Mouse (Mus musculus): ENCODE results near the gene Phgr1. TPM values are rescaled to one million over a fixed set of nuclear protein-coding genes. Genes with fewer than 3 reads are reported as not detected.

Gene Phgr1
- polyA plus RNA-seq, 1 experiment from 2014 or later = not detected

DNA sequence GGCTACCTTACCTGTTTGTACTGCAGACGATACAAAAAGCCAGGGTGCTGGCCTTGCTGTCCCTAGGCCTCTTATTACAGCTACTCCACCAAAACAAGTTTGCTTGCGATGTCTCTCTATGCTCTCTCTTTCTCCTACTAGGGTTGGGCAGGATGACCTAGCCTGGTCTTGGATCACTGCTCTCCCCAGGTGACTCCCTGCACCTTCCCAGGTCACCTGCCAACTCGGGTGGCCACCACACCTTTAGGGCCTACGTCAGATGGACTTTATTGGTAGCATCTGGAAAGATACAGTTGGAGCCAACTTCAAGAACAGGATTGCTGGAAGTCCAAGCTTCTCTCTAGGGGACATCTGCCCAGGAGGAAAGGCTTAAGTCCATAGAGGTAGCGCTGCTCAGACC is 7.7 kb upstream of the Phgr1 start:
- no peak overlapping the region for H3K27ac ChIP-seq (ENCODE audit: low read depth, low read length)
- H3K9me3 ChIP-seq (ENCODE audit: control insufficient read depth, low read length) = no peaks in the 10 kb centered on the region
- no peak for DNase-seq (ENCODE audit: low spot score)
- no peak overlapping the region for H3K9ac ChIP-seq (ENCODE audit: low read length)
- H3K4me2 ChIP-seq (ENCODE audit: low read depth) = no peak overlapping the region
- H3K4me1 ChIP-seq (ENCODE audit: control insufficient read depth, insufficient read depth, low read length) = peaks cover 19% of the 10 kb centered on the region
- 0 out of 2 replicates have a peak, but pooled peaks cover 3% of the 10 kb centered on the region for H3K27me3 ChIP-seq (ENCODE audit: control insufficient read depth, insufficient read depth, low read length)
- H3K36me3 ChIP-seq (ENCODE audit: control insufficient read depth, insufficient read depth, low read length) = no peaks in the 10 kb centered on the region
- no peak overlapping the region for H3K4me3 ChIP-seq (ENCODE audit: low read depth, low read length)
- 87% methylated on average over 5 of the region's 5 CpGs for WGBS
- no peak for ATAC-seq (ENCODE audit: insufficient read depth, low FRiP score, low TSS enrichment)

DNA sequence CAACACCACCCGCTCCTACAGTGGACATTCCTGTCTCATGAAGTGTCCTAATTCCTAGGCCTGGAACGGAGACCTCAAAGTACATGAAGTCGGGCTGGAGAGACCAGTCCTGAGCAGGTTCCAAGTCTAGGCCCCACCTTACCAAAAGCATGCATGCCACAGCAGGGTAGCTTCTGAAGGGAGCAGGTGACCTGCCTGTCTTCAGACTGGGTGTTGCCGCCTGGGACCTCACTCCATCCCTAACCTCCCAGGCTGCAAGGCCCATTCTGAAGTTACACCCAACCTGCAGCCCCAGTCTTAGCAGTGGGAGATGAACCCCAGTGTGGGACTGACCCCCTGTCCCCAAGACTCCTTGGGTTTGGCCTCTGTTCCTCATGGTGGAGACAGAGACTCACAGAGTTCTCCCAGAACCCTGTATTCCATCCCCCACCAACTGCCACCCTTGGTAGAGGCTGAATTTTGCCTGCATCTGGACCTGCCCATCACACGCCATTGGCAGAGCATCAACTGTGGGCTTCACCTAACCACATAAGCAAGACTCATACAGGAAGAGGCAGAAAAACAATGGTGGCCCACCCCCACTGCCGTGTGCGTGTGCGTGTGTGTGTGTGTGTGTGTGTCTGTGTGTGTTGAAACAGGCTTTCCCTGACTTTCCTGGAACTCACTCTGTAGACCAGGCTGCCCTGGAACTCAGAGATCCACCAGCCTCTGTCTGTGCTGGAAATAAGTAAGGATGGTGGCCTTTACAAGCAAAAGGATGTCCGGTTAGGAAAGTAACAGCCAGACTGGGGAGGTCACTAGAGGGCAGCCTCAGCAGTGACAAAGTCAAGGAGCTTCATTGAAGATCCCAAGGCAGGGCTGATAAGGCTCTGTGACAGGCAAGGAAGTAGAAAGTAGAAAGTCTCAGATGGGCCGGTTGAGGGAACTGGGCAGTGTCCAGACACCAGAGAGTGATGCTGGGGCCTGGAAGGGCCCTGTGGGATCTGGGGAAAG is 6.2 kb upstream of the Phgr1 start:
- no peak overlapping the region for H3K4me3 ChIP-seq (ENCODE audit: low read depth, low read length)
- ATAC-seq (ENCODE audit: insufficient read depth, low FRiP score, low TSS enrichment) (no peak), DNase-seq (ENCODE audit: low spot score) (no peak)
- H3K36me3 ChIP-seq (ENCODE audit: control insufficient read depth, insufficient read depth, low read length) = no peaks in the 10 kb centered on the region
- H3K27me3 ChIP-seq (ENCODE audit: control insufficient read depth, insufficient read depth, low read length) = no peaks in the 10 kb centered on the region
- no peak overlapping the region for H3K27ac ChIP-seq (ENCODE audit: low read depth, low read length)
- no peaks in the 10 kb centered on the region for H3K9me3 ChIP-seq (ENCODE audit: control insufficient read depth, low read length)
- 80% methylated on average over 10 of the region's 10 CpGs for WGBS
- no peak overlapping the region for H3K4me2 ChIP-seq (ENCODE audit: low read depth)
- H3K4me1 ChIP-seq (ENCODE audit: control insufficient read depth, insufficient read depth, low read length) = peaks cover 17% of the 10 kb centered on the region
- H3K9ac ChIP-seq (ENCODE audit: low read length) = no peak overlapping the region

DNA sequence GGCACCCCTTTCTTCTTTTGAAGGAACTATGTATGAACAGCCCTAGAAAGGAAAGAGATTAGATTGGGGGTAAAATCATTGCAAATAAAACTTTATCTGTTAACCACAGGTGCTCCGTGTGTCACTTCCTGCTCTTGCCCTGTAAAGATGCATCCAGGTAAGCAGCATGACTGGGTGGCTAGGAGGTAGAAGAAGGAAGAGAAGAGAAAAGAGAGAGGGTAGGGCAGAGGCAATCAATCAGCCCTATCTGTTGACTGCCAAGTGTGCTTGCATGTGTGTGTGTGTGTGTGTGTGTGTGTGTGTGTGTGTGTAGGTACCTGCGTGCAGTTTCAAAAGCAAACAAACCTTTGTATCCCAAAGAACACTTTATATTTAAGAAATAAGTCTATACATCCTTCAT is 2.0 kb downstream of the Phgr1 start:
- Histone ChIP-seq H3K27ac (ENCODE audit: low read depth, low read length) (no peak overlapping the region), H3K9me3 (ENCODE audit: control insufficient read depth, low read length) (no peaks in the 10 kb centered on the region), H3K9ac (ENCODE audit: low read length) (no peak overlapping the region), H3K4me3 (ENCODE audit: low read depth, low read length) (no peak overlapping the region), H3K27me3 (ENCODE audit: control insufficient read depth, insufficient read depth, low read length) (no peaks in the 10 kb centered on the region), H3K4me1 (ENCODE audit: control insufficient read depth, insufficient read depth, low read length) (0 out of 2 replicates have a peak, but pooled peaks cover 3% of the 10 kb centered on the region), H3K4me2 (ENCODE audit: low read depth) (no peak overlapping the region), H3K36me3 (ENCODE audit: control insufficient read depth, insufficient read depth, low read length) (no peaks in the 10 kb centered on the region)
- WGBS = 95% methylated on average over 2 of the region's 2 CpGs
- DNase-seq (ENCODE audit: low spot score) (no peak), ATAC-seq (ENCODE audit: insufficient read depth, low FRiP score, low TSS enrichment) (no peak)

DNA sequence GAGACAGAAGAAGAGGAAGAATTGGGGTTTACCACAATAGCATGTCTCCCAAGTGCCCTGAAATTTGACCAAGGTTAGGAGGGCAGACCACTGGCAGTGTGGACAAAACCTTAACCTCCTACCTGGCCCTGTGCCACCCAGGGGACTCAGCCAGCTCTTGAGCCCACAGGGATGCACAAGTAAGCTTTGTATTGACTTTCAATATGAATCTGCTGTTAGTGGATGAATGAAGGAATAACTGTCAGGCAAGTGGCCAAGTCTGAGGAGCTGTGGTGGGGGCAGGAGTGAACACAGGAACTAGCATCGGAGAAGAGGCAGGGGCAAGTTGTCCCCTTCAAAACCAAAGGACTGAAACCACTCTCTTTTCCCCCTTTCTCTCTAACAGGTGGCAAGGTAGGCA is 2.8 kb downstream of the Phgr1 start:
- ATAC-seq (ENCODE audit: insufficient read depth, low FRiP score, low TSS enrichment) (no peak), DNase-seq (ENCODE audit: low spot score) (no peak)
- H3K27me3 ChIP-seq (ENCODE audit: control insufficient read depth, insufficient read depth, low read length) = 0 out of 2 replicates have a peak, but pooled peaks cover 4% of the 10 kb centered on the region
- no peaks in the 10 kb centered on the region for H3K9me3 ChIP-seq (ENCODE audit: control insufficient read depth, low read length)
- no peak overlapping the region for H3K9ac ChIP-seq (ENCODE audit: low read length)
- H3K4me2 ChIP-seq (ENCODE audit: low read depth) = no peak overlapping the region
- 91% methylated on average over 1 of the region's 1 CpGs for WGBS
- H3K36me3 ChIP-seq (ENCODE audit: control insufficient read depth, insufficient read depth, low read length) = no peaks in the 10 kb centered on the region
- no peak overlapping the region for H3K27ac ChIP-seq (ENCODE audit: low read depth, low read length)
- no peak overlapping the region for H3K4me3 ChIP-seq (ENCODE audit: low read depth, low read length)
- peaks cover 8% of the 10 kb centered on the region for H3K4me1 ChIP-seq (ENCODE audit: control insufficient read depth, insufficient read depth, low read length)

DNA sequence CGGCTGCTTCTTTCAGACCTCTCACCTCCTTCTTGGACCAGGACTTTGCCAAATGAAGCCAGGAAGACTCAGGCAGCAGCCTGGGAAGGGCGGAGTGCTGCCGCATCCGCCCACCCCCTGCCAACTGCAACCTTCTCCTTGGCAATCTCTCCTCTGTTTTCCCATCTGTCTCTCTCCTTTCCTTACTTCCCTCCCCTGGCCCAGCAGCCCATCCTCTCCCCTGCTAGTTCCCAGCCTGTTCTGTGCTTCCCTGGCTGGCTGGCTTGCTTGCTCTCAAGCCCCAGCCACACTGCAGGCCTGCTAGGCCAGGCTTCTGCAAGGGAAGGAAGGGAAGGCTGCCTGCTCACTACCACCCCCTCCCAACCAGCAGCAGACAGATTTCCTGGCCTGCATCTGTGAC is 3.3 kb downstream of the Phgr1 start:
- Histone ChIP-seq H3K36me3 (ENCODE audit: control insufficient read depth, insufficient read depth, low read length) (no peaks in the 10 kb centered on the region), H3K4me1 (ENCODE audit: control insufficient read depth, insufficient read depth, low read length) (peaks cover 8% of the 10 kb centered on the region), H3K27me3 (ENCODE audit: control insufficient read depth, insufficient read depth, low read length) (0 out of 2 replicates have a peak, but pooled peaks cover 4% of the 10 kb centered on the region), H3K4me2 (ENCODE audit: low read depth) (no peak overlapping the region), H3K4me3 (ENCODE audit: low read depth, low read length) (no peak overlapping the region), H3K9ac (ENCODE audit: low read length) (no peak overlapping the region), H3K27ac (ENCODE audit: low read depth, low read length) (no peak overlapping the region), H3K9me3 (ENCODE audit: control insufficient read depth, low read length) (no peaks in the 10 kb centered on the region)
- 70% methylated on average over 4 of the region's 4 CpGs for WGBS
- ATAC-seq (ENCODE audit: insufficient read depth, low FRiP score, low TSS enrichment) (no peak), DNase-seq (ENCODE audit: low spot score) (no peak)

DNA sequence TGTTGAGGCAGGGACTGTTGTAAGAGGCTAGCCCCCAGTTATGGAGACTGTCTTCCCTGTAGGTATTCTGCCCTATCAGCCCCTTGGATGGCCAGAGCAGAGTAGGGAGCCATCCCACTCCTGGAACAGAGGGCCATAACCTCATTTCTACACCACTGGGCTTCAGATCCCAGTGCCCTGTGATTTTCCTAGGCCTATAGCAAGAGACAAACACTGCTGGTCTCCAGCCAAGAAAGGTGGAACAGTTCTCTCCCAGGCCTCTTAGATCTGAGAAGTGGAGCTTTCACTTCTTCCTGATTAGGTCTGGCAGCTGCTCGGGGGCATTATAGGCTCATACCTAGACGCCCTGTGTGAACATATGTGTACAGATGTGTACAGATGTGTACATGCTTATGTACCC is 3.7 kb downstream of the Phgr1 start:
- no peaks in the 10 kb centered on the region for H3K36me3 ChIP-seq (ENCODE audit: control insufficient read depth, insufficient read depth, low read length)
- 72% methylated on average over 2 of the region's 2 CpGs for whole genome bisulfite sequencing

DNA sequence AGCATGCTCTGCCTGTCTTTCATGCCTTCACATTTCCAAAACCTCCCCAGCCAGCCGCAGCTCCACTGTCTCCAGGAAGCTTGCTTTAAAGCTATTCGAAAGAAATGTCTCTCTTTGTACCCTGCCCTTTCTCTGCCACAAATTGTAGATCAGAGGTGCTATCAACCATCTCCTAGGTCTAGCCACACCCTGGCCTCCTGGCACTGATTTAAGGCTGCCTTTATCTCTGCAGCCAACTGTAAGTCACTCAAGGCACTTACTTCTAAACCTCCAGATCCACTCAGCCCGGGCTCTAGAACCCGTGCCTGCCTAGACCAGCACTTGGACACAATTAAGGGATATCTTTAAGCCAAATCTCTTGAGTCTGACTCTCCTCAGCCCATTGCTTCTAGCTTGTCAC is 5.8 kb downstream of the Phgr1 start:
- no peak for ATAC-seq (ENCODE audit: insufficient read depth, low FRiP score, low TSS enrichment)
- peaks cover 8% of the 10 kb centered on the region for H3K4me1 ChIP-seq (ENCODE audit: control insufficient read depth, insufficient read depth, low read length)
- H3K4me3 ChIP-seq (ENCODE audit: low read depth, low read length) = no peak overlapping the region
- no peak overlapping the region for H3K4me2 ChIP-seq (ENCODE audit: low read depth)
- no peaks in the 10 kb centered on the region for H3K9me3 ChIP-seq (ENCODE audit: control insufficient read depth, low read length)
- WGBS = 73% methylated on average over 4 of the region's 4 CpGs
- H3K27me3 ChIP-seq (ENCODE audit: control insufficient read depth, insufficient read depth, low read length) = 0 out of 2 replicates have a peak, but pooled peaks cover 4% of the 10 kb centered on the region
- DNase-seq (ENCODE audit: low spot score) = no peak
- no peak overlapping the region for H3K9ac ChIP-seq (ENCODE audit: low read length)
- no peaks in the 10 kb centered on the region for H3K36me3 ChIP-seq (ENCODE audit: control insufficient read depth, insufficient read depth, low read length)
- H3K27ac ChIP-seq (ENCODE audit: low read depth, low read length) = no peak overlapping the region

More for the DNA sequence above, 3.7 kb downstream of the Phgr1 start:
- 0 out of 2 replicates have a peak, but pooled peaks cover 4% of the 10 kb centered on the region for H3K27me3 ChIP-seq (ENCODE audit: control insufficient read depth, insufficient read depth, low read length)
- H3K4me2 ChIP-seq (ENCODE audit: low read depth) = no peak overlapping the region
- ATAC-seq (ENCODE audit: insufficient read depth, low FRiP score, low TSS enrichment) (no peak), DNase-seq (ENCODE audit: low spot score) (no peak)
- H3K4me3 ChIP-seq (ENCODE audit: low read depth, low read length) = no peak overlapping the region
- no peak overlapping the region for H3K9ac ChIP-seq (ENCODE audit: low read length)
- H3K27ac ChIP-seq (ENCODE audit: low read depth, low read length) = no peak overlapping the region
- H3K4me1 ChIP-seq (ENCODE audit: control insufficient read depth, insufficient read depth, low read length) = peaks cover 8% of the 10 kb centered on the region
- no peaks in the 10 kb centered on the region for H3K9me3 ChIP-seq (ENCODE audit: control insufficient read depth, low read length)

DNA sequence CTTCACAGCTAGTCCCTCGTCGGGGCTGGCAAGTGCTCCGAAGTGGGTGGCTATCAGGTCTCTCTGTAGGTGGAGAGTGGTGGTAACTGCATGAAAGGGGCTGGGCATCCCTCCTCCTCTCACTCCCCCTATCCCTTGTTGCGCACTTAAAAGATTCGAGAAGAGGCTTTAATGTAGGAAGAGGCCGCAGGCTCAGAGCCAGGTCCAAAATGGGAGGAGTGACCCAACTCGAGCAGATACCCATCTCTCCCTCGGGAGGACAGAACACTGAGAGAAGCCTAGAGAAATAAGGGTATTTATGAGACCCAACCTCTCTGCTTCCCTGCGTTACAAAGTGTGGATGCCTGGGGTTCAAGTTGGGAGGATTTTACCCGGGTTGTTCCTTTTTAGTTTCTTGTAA is 6.5 kb downstream of the Phgr1 start:
- H3K4me1 ChIP-seq (ENCODE audit: control insufficient read depth, insufficient read depth, low read length) = peaks cover 8% of the 10 kb centered on the region
- ATAC-seq (ENCODE audit: insufficient read depth, low FRiP score, low TSS enrichment) (peak; percentile 32), DNase-seq (ENCODE audit: low spot score) (peak; percentile 29)
- no peaks in the 10 kb centered on the region for H3K36me3 ChIP-seq (ENCODE audit: control insufficient read depth, insufficient read depth, low read length)
- 0 out of 2 replicates have a peak overlapping the region, but pooled peaks have one; percentile 23 for H3K27ac ChIP-seq (ENCODE audit: low read depth, low read length)
- no peaks in the 10 kb centered on the region for H3K9me3 ChIP-seq (ENCODE audit: control insufficient read depth, low read length)
- peak overlapping the region; percentile 32 for H3K4me3 ChIP-seq (ENCODE audit: low read depth, low read length)
- 9% methylated on average over 10 of the region's 10 CpGs for WGBS
- H3K27me3 ChIP-seq (ENCODE audit: control insufficient read depth, insufficient read depth, low read length) = 0 out of 2 replicates have a peak, but pooled peaks cover 4% of the 10 kb centered on the region
- H3K4me2 ChIP-seq (ENCODE audit: low read depth) = peak overlapping the region; percentile 50
- peak overlapping the region; percentile 41 for H3K9ac ChIP-seq (ENCODE audit: low read length)

Data from neural tube, embryonic 11.5 days (tissue).